Mouse (Mus musculus): ENCODE data around the gene Rmdn2. TPM values are rescaled to one million over a fixed set of nuclear protein-coding genes. Genes with fewer than 3 reads are reported as not detected.

Rmdn2 gene
- polyA plus RNA-seq, 1 experiment from 2014 or later, result 4.9 TPM

DNA sequence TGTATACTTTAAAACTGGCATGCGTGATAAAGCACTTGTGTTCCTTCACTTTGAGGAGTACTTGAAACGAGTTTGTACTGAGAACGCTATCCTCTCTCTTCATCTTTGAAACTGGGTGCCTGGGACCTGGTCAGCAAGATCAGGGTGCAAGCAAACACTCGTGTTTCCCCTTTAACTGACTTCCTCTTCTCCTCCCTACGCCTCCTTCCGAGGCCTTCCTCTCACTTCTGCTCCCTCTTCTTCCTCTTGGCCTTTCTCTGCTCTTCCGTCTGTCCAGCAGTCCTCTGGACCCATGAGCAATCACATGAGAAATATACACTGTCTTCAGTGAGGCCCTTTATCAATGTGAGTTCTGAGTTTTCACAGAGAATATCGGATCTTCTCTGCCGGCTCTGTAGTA is 50.2 kb downstream of the Rmdn2 start:
- Histone ChIP-seq H3K27ac (ENCODE audit: low read length) (no peak overlapping the region), H3K9ac (ENCODE audit: low read depth, low read length) (no peak overlapping the region), H3K9me3 (replicated peaks; ENCODE audit: control insufficient read depth, low read length) (no peaks in the 10 kb centered on the region), H3K4me3 (ENCODE audit: low read depth, low read length) (no peak overlapping the region), H3K4me2 (ENCODE audit: low read depth, low read length) (no peak overlapping the region), H3K27me3 (ENCODE audit: control insufficient read depth, insufficient read depth, low read depth, low read length) (no peaks in the 10 kb centered on the region), H3K4me1 (ENCODE audit: control insufficient read depth, low read depth, low read length) (no peaks in the 10 kb centered on the region), H3K36me3 (ENCODE audit: control insufficient read depth, insufficient read depth) (no peaks in the 10 kb centered on the region)
- WGBS (ENCODE audit: insufficient replicate concordance), result 54% methylated on average over 9 of the region's 9 CpGs
- no peak for ATAC-seq (ENCODE audit: low read depth)

DNA sequence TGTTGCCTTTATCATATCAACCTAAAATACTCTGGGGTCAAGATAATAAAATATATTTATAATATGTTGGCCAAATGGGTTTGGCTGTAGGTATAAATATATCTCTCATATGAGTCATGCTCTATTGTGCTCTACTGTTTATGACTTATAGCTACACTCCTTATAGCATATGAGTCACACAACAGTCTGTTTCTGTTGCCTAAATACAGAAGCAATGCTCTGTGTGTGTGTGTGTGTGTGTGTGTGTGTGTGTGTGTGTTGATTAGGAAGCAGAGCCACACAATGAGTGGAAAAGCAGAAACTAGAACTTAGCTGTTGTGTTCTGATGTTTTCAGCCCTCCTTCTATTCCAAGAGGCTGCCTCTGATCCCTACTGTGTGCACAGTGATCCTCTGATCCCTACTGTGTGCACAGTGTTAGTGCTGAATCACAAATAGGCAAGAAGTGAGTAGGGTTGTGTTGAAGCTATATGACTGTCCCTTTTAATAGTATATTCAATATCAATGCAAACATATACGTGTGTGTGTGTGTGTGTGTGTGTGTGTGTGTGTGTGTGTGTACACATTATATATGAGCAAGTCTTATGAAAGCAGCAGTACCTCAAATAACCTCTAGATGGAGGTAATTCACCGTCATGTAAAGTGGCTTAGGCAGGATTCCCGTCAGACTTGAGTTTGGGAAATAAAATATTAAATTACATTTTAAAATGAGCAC is 51.9 kb downstream of the Rmdn2 start:
- Histone ChIP-seq H3K4me3 (ENCODE audit: low read depth, low read length) (no peak overlapping the region), H3K27ac (ENCODE audit: low read length) (no peak overlapping the region), H3K4me1 (ENCODE audit: control insufficient read depth, low read depth, low read length) (no peaks in the 10 kb centered on the region), H3K4me2 (ENCODE audit: low read depth, low read length) (no peak overlapping the region), H3K9ac (ENCODE audit: low read depth, low read length) (no peak overlapping the region), H3K27me3 (ENCODE audit: control insufficient read depth, insufficient read depth, low read depth, low read length) (no peaks in the 10 kb centered on the region), H3K36me3 (ENCODE audit: control insufficient read depth, insufficient read depth) (no peaks in the 10 kb centered on the region), H3K9me3 (replicated peaks; ENCODE audit: control insufficient read depth, low read length) (no peaks in the 10 kb centered on the region)
- no peak for ATAC-seq (ENCODE audit: low read depth)
- 16% methylated on average over 3 of the region's 3 CpGs for WGBS (ENCODE audit: insufficient replicate concordance)

GRCm38 (mm10) chr17:79664106-79664417 is 52.4 kb downstream of the Rmdn2 start:
- Histone ChIP-seq H3K4me1 (ENCODE audit: control insufficient read depth, low read depth, low read length) (no peaks in the 10 kb centered on the region), H3K4me2 (ENCODE audit: low read depth, low read length) (no peak overlapping the region), H3K36me3 (ENCODE audit: control insufficient read depth, insufficient read depth) (no peaks in the 10 kb centered on the region), H3K4me3 (ENCODE audit: low read depth, low read length) (no peak overlapping the region), H3K27me3 (ENCODE audit: control insufficient read depth, insufficient read depth, low read depth, low read length) (no peaks in the 10 kb centered on the region), H3K27ac (ENCODE audit: low read length) (no peak overlapping the region), H3K9me3 (replicated peaks; ENCODE audit: control insufficient read depth, low read length) (no peaks in the 10 kb centered on the region), H3K9ac (ENCODE audit: low read depth, low read length) (no peak overlapping the region)
- ATAC-seq (ENCODE audit: low read depth), result no peak
- 79% methylated on average over 2 of the region's 2 CpGs for WGBS (ENCODE audit: insufficient replicate concordance)

DNA sequence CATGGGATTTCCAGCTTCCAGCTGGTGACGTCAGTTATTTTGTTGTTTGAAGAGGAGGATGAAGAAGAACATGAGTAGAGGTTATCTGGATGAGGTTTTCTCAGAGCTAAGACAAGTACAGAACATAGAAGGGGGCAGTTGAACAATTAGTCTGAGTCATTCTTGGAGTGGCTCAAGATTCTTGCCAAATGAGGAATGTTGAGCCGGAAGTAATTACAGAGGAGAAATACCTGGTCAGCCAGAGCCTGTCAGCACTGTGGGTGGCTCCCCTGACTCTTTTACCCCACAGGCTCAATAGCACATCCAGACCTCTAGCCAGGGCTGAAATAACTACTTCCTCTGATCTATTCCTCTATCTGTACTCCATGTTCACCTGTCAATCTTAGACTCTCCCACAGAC is 59.2 kb downstream of the Rmdn2 start:
- Histone ChIP-seq H3K9me3 (replicated peaks; ENCODE audit: control insufficient read depth, low read length) (no peaks in the 10 kb centered on the region), H3K27me3 (ENCODE audit: control insufficient read depth, insufficient read depth, low read depth, low read length) (no peaks in the 10 kb centered on the region), H3K4me2 (ENCODE audit: low read depth, low read length) (no peak overlapping the region), H3K36me3 (ENCODE audit: control insufficient read depth, insufficient read depth) (no peaks in the 10 kb centered on the region), H3K27ac (ENCODE audit: low read length) (no peak overlapping the region), H3K4me3 (ENCODE audit: low read depth, low read length) (no peak overlapping the region), H3K4me1 (ENCODE audit: control insufficient read depth, low read depth, low read length) (no peaks in the 10 kb centered on the region), H3K9ac (ENCODE audit: low read depth, low read length) (no peak overlapping the region)
- no peak for ATAC-seq (ENCODE audit: low read depth)
- WGBS (ENCODE audit: insufficient replicate concordance), result 74% methylated on average over 2 of the region's 2 CpGs

- Histone ChIP-seq H3K9me3 (replicated peaks; ENCODE audit: control insufficient read depth, low read length) (no peaks in the 10 kb centered on the region), H3K27ac (ENCODE audit: low read length) (no peak overlapping the region), H3K4me3 (ENCODE audit: low read depth, low read length) (no peak overlapping the region), H3K4me2 (ENCODE audit: low read depth, low read length) (no peak overlapping the region), H3K4me1 (ENCODE audit: control insufficient read depth, low read depth, low read length) (no peaks in the 10 kb centered on the region), H3K27me3 (ENCODE audit: control insufficient read depth, insufficient read depth, low read depth, low read length) (no peaks in the 10 kb centered on the region), H3K9ac (ENCODE audit: low read depth, low read length) (no peak overlapping the region), H3K36me3 (ENCODE audit: control insufficient read depth, insufficient read depth) (no peaks in the 10 kb centered on the region)
- 66% methylated on average over 4 of the region's 4 CpGs for WGBS (ENCODE audit: insufficient replicate concordance)
- no peak for ATAC-seq (ENCODE audit: low read depth)
These were observed 83.4 kb downstream of the Rmdn2 start for GRCm38 (mm10) chr17:79695106-79695505.

- no peak for ATAC-seq (ENCODE audit: low read depth)
- H3K27me3 ChIP-seq (ENCODE audit: control insufficient read depth, insufficient read depth, low read depth, low read length), result no peaks in the 10 kb centered on the region
- H3K4me1 ChIP-seq (ENCODE audit: control insufficient read depth, low read depth, low read length), result no peaks in the 10 kb centered on the region
- H3K4me2 ChIP-seq (ENCODE audit: low read depth, low read length), result no peak overlapping the region
- 63% methylated on average over 6 of the region's 6 CpGs for WGBS (ENCODE audit: insufficient replicate concordance)
- H3K27ac ChIP-seq (ENCODE audit: low read length), result no peak overlapping the region
- no peak overlapping the region for H3K4me3 ChIP-seq (ENCODE audit: low read depth, low read length)
- H3K9ac ChIP-seq (ENCODE audit: low read depth, low read length), result no peak overlapping the region
- no peaks in the 10 kb centered on the region for H3K36me3 ChIP-seq (ENCODE audit: control insufficient read depth, insufficient read depth)
- H3K9me3 ChIP-seq (replicated peaks; ENCODE audit: control insufficient read depth, low read length), result no peaks in the 10 kb centered on the region
These were observed 83.9 kb downstream of the Rmdn2 start for GRCm38 (mm10) chr17:79695541-79695940.

DNA sequence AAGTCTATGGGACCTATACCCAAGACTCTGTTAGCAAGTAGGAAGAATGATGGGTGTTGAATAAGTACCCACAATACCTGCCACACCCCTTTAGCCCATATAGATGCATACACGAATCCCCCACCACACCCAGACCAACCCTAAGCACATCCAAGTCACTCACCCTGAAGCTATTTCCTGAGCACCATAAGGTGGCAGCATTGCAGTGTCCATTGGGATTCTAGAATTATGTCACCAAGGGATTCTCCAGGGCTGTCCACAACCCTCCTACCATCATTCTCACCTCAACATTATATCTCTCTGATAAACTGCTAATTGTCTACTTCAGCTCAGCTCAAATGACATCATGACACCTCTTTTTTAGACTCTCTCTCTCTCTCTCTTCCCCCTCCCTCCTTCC is 87.5 kb downstream of the Rmdn2 start:
- Histone ChIP-seq H3K9ac (ENCODE audit: low read depth, low read length) (no peak overlapping the region), H3K4me2 (ENCODE audit: low read depth, low read length) (no peak overlapping the region), H3K4me3 (ENCODE audit: low read depth, low read length) (no peak overlapping the region), H3K27ac (ENCODE audit: low read length) (no peak overlapping the region), H3K4me1 (ENCODE audit: control insufficient read depth, low read depth, low read length) (no peaks in the 10 kb centered on the region), H3K9me3 (replicated peaks; ENCODE audit: control insufficient read depth, low read length) (no peaks in the 10 kb centered on the region), H3K27me3 (ENCODE audit: control insufficient read depth, insufficient read depth, low read depth, low read length) (no peaks in the 10 kb centered on the region), H3K36me3 (ENCODE audit: control insufficient read depth, insufficient read depth) (no peaks in the 10 kb centered on the region)
- ATAC-seq (ENCODE audit: low read depth), result no peak
- 24% methylated on average over 1 of the region's 1 CpGs for WGBS (ENCODE audit: insufficient replicate concordance)

GRCm38 (mm10) chr17:79700871-79701270 is 89.2 kb downstream of the Rmdn2 start:
- no peaks in the 10 kb centered on the region for H3K9me3 ChIP-seq (replicated peaks; ENCODE audit: control insufficient read depth, low read length)
- H3K4me2 ChIP-seq (ENCODE audit: low read depth, low read length), result no peak overlapping the region
- no peak overlapping the region for H3K9ac ChIP-seq (ENCODE audit: low read depth, low read length)
- H3K27ac ChIP-seq (ENCODE audit: low read length), result no peak overlapping the region
- no peak for ATAC-seq (ENCODE audit: low read depth)
- no peaks in the 10 kb centered on the region for H3K27me3 ChIP-seq (ENCODE audit: control insufficient read depth, insufficient read depth, low read depth, low read length)
- no peaks in the 10 kb centered on the region for H3K36me3 ChIP-seq (ENCODE audit: control insufficient read depth, insufficient read depth)
- H3K4me3 ChIP-seq (ENCODE audit: low read depth, low read length), result no peak overlapping the region
- H3K4me1 ChIP-seq (ENCODE audit: control insufficient read depth, low read depth, low read length), result no peaks in the 10 kb centered on the region
- 62% methylated on average over 5 of the region's 5 CpGs for WGBS (ENCODE audit: insufficient replicate concordance)

- Histone ChIP-seq H3K36me3 (ENCODE audit: control insufficient read depth, insufficient read depth) (no peaks in the 10 kb centered on the region), H3K4me3 (ENCODE audit: low read depth, low read length) (no peak overlapping the region), H3K9ac (ENCODE audit: low read depth, low read length) (no peak overlapping the region), H3K27me3 (ENCODE audit: control insufficient read depth, insufficient read depth, low read depth, low read length) (peaks cover 10% of the 10 kb centered on the region), H3K4me1 (ENCODE audit: control insufficient read depth, low read depth, low read length) (no peaks in the 10 kb centered on the region), H3K27ac (ENCODE audit: low read length) (no peak overlapping the region), H3K9me3 (replicated peaks; ENCODE audit: control insufficient read depth, low read length) (no peaks in the 10 kb centered on the region), H3K4me2 (ENCODE audit: low read depth, low read length) (no peak overlapping the region)
- WGBS (ENCODE audit: insufficient replicate concordance), result 48% methylated on average over 9 of the region's 9 CpGs
- ATAC-seq (ENCODE audit: low read depth), result no peak
These were observed 94.2 kb downstream of the Rmdn2 start for GRCm38 (mm10) chr17:79705671-79706455.

Measured in liver, embryonic 16.5 days (tissue).